Mouse (Mus musculus): ENCODE measurements around the gene Capn9.

Gene Capn9

GRCm38 (mm10) chr8:124571732-124572429 is 4.0 kb upstream of the Capn9 start:
- no peak for DNase-seq (ENCODE audit: low spot score)

- no peak for DNase-seq (ENCODE audit: low spot score)
Measured at GRCm38 (mm10) chr8:124572430-124572775, 3.5 kb upstream of the Capn9 start.

DNA sequence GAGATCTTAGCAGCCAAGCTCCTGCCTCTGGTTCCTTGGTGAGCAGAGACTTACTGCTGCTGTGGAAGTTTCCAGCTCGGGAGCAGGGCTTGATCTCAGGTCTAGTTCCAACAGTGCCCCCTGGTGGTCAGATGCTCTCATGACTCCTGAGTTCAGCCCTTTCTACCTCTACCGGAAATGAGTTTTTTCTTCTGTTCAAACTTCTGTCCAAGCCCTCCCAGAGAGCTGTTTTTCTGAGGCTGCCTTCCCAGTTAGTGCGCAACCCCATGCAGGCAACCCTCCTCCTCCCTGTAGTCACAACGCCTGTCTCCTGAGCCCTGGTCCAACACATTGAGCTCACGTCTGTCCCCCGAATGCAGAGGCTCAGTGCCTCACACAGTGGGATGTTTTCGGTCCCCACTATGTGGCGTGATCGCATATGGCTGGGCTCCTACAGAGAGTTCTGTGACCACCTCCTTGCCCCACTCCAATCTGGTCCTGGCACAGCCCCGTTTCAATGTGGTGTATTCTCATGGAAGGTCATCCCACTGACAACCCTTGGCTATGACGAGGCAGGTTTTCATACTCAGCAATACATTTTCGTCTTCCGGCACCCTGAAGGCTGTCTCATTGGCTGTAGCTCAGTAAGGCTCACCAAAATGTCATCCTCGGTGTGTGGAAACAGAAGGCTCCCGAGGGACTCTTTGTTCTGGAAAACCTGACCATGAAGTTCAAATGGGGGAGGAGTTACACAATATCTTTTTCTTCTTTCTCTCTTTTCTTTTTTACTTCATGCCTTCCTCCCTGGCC is 2.2 kb upstream of the Capn9 start:
- DNase-seq (ENCODE audit: low spot score), result peak; percentile 92

DNA sequence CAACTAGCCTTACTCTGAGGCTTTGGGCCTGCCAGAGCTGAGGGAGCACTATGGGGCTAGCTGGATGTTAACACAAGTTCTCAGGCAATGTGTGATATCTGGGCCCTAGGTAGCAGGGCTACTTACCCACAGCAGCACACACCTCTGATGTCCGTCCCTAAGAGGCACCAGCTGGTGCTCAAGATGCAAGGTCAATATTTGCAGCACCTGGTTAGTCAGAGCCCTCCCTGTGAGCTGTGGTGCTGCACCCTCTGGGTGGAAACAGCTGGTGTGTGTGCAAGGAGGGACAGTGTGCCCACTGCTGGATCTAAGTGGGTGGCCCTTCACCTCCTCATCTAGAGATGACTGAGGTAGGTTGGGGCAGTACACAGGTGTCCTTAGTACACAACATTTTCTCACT is 840 bp downstream of the Capn9 start:
- no peak for DNase-seq (ENCODE audit: low spot score)

DNA sequence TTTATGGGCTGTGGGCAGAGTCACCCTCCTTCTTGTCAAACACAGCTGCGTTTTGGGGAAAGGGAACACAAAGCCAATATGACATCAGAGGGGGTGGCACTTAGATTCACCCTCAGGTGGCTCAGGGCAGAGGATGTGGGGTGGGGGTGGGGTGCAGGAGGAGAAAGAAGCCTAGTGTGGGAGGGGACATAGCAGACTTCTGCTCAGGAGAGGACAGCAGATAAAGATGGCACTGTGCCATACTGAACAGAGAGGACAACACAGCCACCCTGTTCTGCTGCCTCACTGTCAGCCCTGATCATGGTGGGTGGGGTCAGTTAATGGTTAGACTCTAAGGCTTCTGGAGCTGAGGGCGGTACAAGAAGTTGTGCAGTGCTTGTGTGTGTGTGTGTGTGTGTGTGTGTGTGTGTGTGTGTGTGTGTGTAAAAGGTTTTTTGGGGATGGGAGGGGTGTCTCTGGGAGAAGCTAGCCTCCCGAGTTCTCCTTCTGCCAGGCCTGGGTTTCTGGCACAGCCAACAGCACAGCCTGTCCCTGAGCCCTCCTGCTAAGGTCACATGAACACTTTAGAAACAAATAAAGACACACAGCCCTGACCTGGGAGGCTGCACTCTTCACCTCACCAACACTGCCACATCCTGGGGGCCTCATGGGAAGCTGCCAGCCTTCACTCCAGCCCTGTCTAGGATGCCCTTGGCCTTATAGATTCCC is 10.0 kb downstream of the Capn9 start:
- DNase-seq (ENCODE audit: low spot score), result no peak

- DNase-seq (ENCODE audit: low spot score), result no peak
Measured at GRCm38 (mm10) chr8:124586556-124586955, 10.6 kb downstream of the Capn9 start.

DNA sequence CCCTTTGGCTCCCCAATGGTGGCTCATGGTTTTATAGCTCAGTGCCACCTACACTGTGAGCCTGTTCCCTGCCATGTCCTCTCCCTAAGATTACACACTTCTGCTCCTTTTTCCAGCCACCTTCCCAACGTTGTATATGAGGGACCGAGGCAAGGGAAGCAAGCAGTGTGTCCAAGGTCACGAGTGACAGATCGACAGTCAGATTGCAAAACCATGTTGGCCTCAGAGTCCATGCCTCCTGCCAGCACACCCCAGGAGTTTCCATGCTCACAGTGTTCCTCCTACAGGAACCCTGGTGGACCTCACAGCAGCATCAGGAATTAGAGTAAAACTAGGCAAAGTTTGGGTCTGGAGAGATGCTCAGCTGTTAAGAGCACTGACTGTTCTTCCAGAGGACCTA is 13.5 kb downstream of the Capn9 start:
- DNase-seq (ENCODE audit: low spot score), result no peak

- no peak for DNase-seq (ENCODE audit: low spot score)
Measured at GRCm38 (mm10) chr8:124604066-124604465, 28.2 kb downstream of the Capn9 start.

GRCm38 (mm10) chr8:124608239-124608971 is 32.5 kb downstream of the Capn9 start:
- DNase-seq (ENCODE audit: low spot score), result no peak

DNA sequence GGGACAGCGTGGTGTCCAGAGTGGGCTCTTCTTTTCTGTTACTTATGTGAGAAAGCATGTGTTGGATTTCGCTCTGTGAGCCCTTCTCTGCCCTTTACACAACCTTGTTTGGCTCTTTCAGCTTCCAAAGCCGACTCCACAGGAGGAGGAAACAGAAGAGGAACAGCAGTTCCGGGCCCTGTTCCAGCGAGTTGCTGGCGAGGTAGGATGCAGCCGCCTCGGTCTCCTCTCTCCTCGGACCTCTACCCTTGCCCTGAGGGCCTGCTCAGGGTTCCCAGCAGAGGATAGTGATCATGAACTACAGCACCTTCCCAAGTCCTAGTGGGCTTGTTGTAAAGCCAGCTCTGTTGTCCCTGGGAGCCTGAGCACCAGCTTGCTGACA is 33.1 kb downstream of the Capn9 start:
- no peak for DNase-seq (ENCODE audit: low spot score)

DNA sequence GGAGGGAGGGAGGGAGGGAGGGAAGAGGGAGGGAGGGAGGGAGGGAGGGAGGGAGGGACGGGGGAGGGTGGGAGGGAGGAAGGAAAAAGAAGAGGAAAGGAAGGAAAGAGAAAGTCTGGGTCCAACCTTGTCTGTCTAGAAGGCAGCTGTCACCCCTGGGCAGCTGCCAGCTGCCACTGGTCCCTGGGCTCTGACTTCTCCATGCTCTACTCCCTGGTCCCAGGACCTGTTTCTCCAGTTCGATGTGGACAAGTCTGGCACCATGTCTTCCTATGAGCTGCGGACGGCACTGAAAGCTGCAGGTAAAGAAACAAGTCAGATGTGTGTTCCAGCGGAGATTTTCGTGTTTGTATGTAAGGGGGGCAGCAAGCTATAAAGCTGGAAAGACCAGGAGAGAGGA is 38.4 kb downstream of the Capn9 start:
- no peak for DNase-seq (ENCODE audit: low spot score)

DNA sequence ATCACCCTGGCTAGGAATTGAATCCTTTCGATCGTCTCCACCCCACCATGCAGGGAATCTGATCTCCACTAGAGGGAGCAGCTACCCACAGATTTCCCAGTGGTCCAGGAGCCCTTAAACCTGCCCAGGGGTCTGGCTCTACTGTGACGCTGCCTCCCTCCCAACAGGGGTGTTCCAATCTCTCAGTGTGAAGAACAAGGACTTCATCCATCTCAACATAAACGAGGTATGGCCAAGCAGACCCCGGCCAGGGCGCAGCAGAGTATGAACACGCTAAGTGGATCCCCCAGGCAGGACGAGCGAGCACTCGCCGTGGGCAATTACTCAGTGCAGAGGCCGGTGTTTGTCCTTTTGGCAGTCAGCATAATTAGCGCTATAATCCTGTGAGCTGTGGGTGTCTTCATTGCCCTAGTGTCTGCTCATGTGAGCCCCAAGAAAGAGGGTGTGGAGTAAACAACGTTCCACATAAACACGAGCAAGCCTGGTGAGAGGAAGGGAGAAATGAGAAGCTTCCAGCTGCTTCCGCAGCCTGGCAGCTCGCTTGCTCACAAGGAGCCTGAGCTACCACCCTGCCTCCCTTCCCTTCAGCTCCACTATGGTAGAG is 41.5 kb downstream of the Capn9 start:
- peak; percentile 76 for DNase-seq (ENCODE audit: low spot score)

GRCm38 (mm10) chr8:124618252-124618651 is 42.3 kb downstream of the Capn9 start:
- DNase-seq (ENCODE audit: low spot score), result no peak

DNA sequence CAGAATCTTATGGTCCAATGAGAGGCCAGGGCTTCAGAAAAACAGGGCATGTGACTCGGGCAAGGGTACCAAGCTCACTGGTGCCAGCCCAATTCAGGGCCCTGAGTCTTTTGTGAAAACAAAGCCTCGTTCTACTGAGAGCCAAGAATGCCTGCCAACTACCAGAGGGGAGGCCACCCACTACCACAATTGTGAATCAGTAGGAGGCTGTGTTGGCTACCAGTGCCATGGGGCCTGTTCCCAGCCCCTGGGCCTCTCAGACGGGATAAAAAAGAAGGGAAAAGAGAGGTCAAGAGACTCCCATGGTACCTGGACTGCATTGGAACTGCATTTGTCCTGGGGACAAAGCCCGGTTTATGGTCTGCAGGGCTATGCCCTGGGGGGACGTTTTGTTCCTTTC is 45.3 kb downstream of the Capn9 start:
- no peak for DNase-seq (ENCODE audit: low spot score)

DNA sequence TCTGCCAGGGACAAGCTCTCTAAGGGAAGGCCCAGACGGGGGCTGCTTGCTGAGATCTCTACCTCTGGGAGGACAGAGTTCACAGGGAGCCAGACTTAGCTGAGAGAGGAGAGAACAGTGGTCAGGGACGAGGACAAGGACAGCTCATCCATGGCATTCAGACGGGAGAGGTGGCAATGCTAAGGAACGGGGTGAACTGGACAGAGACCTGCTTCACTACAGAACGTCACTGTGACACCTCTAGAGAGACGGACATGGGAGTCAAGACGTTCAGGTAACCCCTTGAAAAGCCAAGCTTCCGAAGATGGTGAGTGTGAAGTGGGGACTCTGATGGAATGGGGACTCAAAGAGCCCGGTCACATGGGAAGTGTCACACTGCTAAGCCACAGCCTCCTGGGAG is 50.3 kb downstream of the Capn9 start:
- no peak for DNase-seq (ENCODE audit: low spot score)

DNA sequence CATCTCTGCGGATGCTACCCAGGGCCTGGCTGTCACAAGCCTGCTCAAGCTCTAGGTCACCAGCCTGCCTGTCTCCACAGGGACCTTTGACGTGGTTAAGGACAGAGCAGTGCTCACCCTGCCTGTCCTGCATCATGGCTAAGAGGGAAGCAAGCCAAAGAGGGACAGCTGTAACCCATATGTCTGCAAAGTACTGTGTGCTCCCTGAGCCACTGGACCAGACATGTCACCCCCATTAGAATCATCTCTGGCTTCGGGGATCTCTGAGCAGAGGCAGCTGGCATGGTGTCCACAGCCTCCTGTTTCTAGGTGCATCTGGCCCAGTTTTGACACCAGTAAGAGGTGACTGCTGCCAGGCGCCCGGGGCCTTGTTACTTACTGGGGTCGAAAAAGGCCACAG is 54.6 kb downstream of the Capn9 start:
- no peak for DNase-seq (ENCODE audit: low spot score)

GRCm38 (mm10) chr8:124630891-124631290 is 55.0 kb downstream of the Capn9 start:
- no peak for DNase-seq (ENCODE audit: low spot score)

DNA sequence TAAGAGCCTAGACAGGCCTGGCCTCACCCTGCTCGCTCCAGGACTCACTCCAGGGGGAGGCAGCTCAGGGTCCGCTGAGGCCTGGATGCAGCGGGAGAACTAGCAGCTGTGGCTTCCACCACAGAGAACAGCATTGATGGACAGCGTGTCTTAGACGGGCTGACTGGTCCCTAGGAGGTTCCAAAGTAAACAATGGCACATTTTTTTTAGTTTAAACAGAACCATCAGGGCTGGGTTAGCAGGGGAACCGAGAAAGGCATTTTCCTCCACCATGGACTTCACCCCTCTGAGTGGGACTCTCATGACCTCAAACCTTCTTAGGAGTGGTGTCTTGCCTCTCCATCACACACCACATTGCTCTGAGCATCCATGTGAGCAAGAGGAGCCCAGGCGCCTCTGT is 56.1 kb downstream of the Capn9 start:
- no peak for DNase-seq (ENCODE audit: low spot score)

- DNase-seq (ENCODE audit: low spot score), result peak; percentile 46
Measured at GRCm38 (mm10) chr8:124633001-124633703, 57.2 kb downstream of the Capn9 start.

DNA sequence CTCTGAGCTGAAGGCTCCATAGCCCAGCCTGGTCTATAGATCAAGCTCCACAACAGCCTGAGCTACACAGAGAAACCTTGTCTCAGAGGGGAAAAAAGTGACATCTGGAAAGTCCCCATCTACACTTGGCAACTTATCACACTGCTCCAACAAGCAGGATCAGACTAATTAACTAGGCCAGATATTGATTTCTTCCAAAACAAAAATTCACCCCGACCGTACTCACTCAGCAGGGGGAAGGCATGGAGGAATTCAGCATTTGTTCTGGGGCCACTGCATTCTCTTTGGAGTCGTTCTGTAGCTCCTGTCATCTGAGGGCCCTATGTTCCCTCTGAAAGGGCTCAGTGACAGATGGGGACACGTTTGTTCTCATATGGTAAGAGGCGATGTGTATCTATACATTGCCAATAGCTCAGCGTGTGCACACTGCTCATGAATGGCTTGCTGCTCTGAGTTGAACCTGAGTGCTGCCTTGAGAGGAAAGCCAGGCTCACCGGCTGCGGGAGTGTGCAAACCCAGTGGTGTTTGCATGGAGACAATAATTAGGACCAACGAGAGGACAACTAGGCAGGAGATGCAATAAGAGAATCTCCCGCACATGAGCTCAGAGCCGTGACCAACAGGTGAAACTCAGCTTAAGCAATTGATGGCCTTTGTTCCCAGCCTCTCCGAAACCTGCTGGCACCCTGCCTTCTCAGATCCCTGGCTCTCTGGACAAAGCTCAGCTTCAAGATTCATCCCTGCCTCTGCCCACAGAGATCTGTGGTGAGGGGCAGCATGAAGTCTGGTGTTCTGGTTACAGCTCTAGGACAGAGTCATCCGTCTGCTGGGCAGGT is 58.7 kb downstream of the Capn9 start:
- no peak for DNase-seq (ENCODE audit: low spot score)

- no peak for DNase-seq (ENCODE audit: low spot score)
Measured at GRCm38 (mm10) chr8:124635247-124635502, 59.3 kb downstream of the Capn9 start.

All from ovary, postnatal 14 days (tissue).